Mouse (Mus musculus): ENCODE results near the gene Il4.

The Il4 gene

DNA sequence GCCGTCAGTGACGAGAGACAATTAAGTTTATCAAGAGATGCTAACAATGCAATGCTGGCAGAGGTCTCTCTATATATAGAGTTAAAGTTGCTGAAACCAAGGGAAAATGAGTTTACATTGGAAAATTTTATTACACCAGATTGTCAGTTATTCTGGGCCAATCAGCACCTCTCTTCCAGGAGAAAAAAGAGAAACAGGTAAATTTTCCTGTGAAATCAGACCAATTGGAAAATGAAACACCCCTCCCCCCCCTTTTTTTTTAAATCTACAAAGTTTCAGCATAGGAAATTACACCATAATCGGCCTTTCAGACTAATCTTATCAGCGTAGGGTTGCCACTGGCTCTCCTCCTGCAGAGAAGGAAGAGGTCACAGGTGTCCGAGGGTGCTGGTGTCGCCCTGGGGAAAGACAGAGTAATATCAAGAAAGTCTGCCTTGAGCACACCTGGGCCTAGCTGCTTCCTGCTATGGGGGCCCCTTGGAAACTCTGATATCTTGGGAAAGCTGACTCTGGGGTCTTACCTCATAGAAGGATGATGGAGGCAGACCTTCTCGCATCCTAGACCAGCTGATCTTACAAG is at the start of gene Il4:
TSS of gene Il4 (minus strand) at position 51 of the 580 bp plus-strand sequence.
- no peak for DNase-seq (ENCODE audit: extremely low spot score, low spot score)

DNA sequence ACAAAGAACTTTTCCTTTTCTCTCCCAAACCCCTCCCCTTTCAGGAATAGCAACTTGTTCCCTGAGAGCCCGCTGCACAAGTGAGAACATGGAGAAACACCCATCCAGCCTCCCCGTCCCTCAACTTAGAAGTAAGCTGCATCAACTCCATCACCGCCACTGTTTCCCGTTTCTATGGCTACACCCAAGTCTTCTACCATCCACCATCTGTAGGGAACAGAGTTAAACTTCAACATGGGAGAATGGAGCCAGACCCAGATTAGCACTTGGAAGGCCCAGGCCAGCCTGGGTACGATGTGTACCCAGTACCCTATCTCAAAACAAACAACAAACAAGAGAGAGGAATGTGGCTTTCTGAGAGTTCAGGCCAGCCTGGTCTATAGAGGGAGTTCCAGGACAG is 45.6 kb upstream of the Il4 start:
- no peak for DNase-seq (ENCODE audit: extremely low spot score, low spot score)

DNA sequence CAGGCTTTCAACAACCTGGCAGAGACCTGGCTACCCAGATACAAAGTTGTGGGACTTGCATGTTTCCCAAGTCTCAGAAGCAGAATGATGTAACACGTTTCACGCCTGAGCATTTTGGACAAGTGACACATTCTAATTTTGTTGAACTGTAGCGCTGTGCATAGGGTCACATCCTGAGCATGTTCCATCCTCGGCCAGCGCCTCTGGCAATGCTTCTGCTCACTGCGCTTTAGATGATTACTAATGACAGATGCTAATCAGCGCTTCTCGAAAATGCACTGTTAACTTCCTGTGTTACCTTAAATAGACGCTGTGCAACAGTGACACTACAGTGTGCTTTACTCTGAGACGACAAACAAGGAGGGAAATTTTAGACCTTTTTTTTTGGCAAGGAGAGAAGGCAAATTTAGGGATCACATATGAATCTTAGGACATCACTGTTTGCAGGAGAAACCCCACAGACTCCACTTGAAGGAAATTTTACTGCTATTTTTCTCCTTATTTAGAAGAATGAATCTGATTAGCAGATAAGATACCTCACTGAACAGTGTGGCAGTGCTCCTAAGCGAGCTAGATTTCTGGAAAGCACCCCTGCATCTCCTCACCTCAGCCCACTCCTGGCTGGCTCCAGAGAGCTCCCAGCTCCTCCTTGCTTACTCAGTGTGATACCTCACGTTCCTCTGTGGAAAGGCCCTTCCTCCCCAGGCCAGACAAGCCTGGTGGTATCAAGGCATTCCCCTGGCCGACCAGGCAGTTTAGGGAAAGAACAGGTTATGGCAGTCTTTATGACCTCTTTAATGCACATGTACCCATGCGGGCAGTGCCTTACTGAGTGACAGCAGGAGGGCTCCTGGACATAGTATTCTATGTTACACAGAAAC is 44.6 kb upstream of the Il4 start:
- DNase-seq (ENCODE audit: extremely low spot score, low spot score) = no peak

DNA sequence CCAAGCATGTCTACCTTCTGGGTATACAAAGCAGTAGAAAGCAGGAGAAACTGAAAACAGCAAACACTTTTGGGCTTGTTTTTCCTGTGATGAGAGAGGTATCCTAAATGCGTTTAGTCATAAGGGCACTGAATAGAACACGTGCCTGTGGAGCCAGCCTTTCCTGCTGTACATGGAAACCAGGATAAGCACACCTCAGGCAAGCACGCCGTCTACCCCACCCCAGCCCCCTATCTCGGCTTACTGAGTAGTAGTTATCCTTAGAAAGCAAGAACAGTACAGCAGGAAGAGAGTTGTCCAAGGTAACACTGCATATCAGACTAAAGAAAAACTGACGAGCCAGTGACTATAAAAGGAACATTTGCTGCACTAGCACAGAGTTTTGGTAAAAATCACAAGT is 39.4 kb upstream of the Il4 start:
- no peak for DNase-seq (ENCODE audit: extremely low spot score, low spot score)

DNA sequence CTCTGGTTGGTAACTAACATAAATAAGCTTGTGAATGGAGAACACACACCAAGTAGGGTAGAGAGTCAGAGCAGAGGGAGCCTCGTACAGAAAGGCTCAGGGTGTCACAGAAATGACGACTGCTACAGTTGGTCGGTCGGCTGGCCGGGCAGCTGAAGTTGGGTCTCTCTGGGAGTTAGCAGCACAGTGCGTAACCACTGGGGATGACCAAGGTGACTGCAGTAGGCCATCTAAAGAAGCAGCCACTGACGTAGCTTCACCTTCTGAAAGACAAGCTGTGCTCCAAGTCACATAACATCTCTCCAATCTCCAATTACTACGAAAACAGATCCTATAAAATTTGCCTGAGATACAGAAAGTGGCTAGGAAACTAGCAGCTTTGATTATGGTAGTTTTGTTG is 38.9 kb upstream of the Il4 start:
- DNase-seq (ENCODE audit: extremely low spot score, low spot score) = no peak

DNA sequence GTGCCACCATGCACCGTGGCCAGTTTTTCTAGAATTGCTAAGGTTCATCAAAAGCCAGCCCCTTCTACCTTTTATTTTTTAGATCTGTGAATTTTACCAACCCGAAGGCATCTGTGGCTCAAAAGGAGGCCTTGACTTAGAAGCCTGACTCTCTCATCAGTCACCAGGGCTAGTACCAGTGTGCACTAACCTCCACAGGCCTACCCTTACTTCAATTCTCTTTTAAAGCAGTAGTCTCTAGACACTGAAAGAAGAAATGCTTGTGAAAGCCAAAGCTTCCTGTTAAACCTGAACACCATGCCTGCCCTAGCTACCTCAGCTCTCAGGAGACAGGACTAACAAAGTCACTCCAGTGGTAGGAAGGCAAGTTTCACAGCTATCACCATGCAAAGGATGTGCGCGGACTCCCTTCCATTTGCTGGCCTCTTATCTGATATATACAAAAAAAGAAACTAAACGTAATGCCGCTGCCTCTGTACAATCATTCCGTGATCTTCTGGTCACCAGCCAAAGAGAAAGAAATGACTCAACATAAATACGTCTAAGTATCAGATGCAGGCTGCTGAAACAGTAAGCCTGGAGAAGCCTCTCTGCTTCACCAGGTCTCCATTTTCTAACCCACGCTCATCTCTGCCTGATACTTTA is 38.2 kb upstream of the Il4 start:
- DNase-seq (ENCODE audit: extremely low spot score, low spot score) = no peak

DNA sequence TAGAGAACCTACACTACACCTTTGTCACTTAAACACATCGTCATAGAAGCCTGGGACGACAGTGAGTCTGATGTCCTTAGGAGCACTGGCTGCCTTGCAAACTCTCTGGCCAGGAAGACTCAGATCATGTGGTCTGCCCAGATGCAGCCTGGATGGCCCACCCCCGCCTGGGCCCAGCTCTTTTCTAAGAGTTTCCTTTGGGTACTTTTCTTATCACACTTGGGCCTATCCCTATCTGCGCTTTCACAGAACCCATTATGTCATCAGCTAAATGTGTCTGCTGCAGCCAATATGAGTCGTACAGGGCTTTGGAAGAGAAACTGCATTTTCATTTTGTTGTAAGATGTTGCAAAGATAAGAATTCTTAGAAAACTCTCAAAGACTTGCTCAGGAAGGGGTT is 36.6 kb upstream of the Il4 start:
- DNase-seq (ENCODE audit: extremely low spot score, low spot score) = no peak

DNA sequence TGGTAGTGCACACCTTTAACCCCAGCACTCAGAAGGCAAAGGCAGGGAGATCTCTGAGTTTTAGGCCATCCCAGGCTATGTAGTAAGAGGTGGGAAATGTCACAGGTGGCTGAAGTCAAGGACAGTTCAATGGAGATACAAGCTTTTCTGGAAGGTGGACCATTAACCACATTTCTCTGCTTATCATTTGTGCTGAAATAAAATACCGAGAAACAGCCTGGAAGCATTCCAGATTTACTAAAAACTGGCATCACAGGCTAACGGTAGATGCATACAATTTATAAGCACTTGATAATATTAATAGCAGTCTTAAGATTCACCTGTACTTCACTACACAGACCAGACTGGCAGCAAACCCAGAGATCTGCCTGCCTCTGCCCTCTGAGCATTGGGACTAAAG is 34.0 kb upstream of the Il4 start:
- DNase-seq (ENCODE audit: extremely low spot score, low spot score) = no peak

DNA sequence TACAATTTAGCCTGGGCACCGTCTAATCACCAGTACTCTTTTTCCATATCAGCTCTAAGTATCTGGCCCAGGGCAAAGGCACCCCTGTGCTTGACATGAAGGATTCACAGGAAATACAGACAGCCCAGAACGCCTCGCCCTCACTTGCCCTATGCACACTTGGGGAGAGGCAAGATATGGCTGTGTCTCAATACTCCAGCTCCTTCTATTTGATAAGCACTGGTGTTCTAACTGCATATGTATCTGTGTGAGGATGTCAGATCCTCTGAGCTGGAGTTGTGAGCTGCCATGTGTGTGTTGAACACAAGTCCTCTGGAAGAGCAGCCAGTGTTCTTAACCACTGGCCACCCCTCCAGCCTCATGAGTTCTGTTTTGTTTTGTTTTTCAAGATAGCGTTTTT is 33.0 kb upstream of the Il4 start:
- DNase-seq (ENCODE audit: extremely low spot score, low spot score) = no peak

DNA sequence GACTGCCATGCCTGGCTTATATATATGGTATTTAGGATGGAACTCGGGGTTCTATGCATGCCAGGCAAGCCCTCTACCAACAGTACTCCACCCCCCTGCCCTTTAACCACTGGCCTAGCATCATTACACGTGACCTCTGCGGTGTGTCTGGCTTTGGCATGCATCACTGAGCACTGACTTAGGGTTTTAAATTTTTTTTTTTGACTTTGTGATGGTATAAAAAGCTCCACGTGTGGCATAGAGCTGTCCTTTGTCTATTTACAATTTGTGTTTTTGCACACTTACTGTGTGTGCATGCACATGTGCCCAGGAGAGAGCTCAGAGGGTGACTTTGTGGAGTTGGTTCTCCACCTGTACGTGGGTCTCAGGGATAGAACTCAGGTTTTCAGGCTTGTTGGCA is 25.5 kb upstream of the Il4 start:
- DNase-seq (ENCODE audit: extremely low spot score, low spot score) = no peak

DNA sequence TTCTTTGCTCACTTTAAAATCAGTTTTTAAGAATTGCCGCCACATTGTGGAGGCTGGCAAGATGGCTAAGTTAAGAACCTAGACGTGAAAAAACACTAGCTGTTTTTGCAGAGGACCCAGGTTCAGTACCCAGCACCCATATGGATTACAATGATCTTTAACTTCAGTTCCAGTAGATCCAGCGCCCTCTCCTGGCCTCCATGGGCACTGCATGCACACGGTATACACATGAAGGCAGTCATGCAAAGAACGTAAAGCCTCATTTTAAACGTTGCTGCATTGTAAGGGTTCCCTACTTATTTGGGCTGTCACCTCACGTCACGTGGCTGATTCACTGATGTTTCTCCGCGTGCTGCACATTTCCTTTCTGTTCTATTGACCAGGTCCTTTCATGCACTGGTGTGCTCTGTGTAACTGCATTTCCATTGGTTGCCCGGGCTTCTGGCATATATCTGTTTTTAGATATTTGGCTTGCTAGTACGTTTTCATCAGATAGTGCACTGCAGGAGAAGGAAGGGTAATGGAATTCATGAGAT is 24.3 kb upstream of the Il4 start:
- DNase-seq (ENCODE audit: extremely low spot score, low spot score) = no peak

DNA sequence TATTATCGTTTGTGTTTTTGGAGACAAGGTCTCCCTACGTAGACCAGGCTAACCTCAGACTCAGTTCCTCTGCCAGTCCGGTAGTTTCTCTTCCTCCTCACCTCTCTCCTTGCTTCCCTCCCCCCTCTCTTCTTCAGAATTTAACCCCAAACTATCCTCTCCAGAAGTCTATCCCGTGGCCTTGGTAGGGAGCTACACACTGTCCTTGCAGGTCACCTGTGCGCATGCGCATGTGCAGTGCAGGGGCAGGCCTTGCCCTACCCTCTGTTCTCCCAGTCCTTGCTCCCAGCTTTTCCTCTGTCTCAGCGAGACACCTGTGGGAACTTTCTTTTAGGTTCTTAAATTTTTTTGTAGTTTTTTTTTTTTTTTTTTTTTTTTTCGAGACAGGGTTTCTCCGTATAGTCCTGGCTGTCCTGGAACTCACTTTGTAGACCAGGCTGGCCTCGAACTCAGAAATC is 19.4 kb upstream of the Il4 start:
- no peak for DNase-seq (ENCODE audit: extremely low spot score, low spot score)

DNA sequence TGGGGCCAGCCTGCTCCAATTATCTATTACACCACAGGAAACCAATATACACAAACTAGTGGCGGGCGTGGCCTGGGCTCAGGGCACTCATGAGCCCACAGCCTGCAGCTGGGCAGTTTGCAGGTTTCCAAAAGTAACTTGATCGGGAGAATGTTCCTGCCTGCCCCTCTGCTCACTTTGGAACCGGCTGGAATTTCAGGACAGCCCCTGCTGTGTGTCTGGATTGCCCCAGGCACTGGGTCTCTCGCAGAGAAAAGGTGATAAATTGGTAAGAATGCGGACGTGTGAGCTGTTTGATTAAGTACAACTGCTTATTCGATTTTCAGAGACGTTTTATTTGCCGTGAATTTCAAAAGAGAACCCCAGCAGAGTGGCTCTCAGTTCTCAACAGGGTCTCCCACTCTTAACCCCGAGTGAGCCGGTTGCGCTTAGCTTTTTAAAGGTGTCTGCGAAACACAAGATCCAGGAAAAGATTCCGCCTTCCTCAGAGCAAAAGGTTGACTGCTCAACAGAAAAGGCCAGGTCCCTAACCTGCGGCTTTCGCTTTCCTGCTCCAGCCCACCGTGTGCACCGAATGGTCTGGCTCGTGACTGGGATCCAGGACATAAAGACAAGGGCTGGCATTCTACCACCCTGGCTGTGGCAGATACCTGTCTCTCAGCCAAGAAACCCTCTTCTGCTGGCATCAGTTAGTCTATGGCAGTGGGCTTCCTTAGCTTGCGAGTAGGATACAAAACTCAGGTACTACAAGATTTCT is 18.8 kb upstream of the Il4 start:
- peak; percentile 33 for DNase-seq (ENCODE audit: extremely low spot score, low spot score)

DNA sequence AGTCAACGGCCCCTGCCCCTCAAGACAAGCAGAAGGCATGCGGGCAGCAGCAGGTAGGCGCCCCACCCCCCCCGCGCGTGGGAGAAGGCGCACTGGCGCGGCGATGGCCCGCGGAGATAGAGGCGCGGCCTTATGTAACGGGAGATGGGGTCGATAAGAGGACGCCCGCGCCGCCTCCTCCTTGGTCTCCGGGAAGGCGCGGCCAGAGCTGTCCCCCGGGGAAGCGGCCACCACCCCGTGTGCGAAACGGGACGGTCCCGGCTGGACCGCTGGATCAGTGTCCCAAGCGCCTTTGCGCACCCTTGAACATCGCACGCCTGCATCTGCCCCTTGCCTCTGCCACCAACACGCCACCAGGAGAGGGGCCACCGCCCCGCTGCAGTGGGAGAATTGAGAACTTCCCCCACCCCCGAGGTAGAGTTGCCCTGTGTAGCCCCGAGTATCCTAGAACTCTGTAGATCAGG is 17.7 kb upstream of the Il4 start:
- DNase-seq (ENCODE audit: extremely low spot score, low spot score) = peak; percentile 36

DNA sequence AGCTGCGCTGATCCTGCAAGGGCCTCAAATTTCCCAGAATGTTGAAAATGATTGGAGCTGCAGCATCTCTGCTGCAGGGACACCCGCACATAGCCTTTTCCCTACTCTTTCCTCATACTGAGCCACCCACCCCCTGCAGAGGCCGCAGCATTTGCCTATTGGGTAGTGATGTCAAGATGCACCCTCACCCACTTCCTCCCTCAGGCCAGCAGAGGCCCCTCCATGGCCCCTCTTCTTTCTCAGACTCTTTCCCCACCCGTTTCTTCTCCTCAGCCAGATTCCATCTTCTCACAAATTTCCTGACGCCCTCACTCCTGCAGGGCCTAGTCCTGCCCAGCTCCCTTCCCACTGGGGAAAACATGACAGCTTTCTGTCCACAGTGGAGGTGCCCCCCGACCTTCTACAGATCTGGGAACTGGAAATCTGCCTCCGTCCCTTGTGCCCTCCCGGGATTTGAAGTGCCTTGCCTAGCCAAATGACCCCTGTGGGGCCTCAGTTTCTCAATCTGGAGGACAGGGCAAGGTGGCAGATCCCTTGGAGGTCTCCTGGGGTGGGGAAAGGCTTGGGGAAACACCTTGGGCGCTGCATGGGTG is 17.2 kb upstream of the Il4 start:
- no peak for DNase-seq (ENCODE audit: extremely low spot score, low spot score)

DNA sequence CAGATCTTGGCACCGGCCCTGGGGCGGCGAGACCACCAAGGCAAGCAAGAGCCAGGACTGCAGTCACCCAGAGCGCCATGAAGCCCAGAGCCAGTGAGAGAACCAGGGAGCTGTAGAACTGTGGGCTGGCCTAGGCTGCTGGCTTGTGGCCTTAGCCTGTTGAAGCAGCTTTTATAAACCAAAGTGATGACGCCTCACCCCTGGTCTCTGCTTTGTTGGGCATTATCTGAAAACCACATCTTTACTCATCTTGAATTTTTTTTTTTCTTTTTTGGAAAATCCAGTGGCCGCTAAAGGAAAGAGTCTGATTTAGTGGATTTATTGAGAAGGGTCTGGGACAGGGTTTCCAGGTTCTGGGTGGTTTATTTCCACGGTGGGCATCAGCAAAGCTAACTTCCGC is 16.1 kb upstream of the Il4 start, which contains the start of gene Il13:
TSS of gene Il13 (minus strand) at position 147 of the 400 bp plus-strand sequence.
- DNase-seq (ENCODE audit: extremely low spot score, low spot score) = no peak

DNA sequence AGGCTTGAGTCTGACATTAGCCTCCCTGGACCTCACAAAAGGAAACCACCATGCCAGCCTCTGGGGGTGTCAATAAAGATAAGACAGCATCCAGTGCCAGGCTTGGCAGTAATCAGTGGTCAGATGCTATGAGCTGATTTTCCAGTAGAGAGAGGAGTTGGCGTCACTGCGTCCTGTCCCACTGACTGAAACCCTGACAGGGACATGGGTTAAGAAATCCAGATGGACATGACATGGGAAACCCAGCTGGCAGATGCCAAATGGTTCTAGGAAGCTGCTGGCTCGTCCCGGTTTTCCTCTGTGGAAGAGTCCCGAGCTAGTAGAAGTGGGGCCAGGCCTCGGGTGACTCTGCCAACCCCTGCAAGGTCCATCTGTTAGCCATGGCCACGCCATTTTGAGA is 15.2 kb upstream of the Il4 start:
- DNase-seq (ENCODE audit: extremely low spot score, low spot score) = no peak

DNA sequence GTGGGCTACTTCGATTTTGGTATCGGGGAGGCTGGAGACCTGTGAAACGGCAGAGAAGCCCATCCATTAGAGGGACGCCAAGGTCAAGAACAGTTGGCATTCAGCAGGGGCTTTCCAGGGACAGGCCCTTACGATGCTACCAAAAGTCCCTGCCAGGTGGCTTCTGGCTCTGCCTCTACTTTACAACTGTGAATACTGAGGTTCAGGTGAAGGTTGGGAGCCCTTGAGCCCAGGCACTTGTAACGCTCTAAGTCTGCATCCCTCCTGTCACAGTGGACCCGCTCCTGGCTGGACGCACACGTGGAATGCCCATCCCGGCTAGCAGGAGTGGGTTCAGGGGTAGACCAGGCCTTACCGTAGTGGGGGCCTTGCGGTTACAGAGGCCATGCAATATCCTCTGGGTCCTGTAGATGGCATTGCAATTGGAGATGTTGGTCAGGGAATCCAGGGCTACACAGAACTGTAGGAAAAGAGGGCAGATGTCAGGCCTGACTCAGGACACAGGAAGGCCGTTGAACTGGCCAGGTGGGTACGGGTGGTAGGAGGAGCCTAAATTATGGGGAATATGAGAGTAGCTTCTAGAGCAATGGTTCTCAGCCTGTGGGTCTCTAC is 13.8 kb upstream of the Il4 start:
- DNase-seq (ENCODE audit: extremely low spot score, low spot score) = no peak

DNA sequence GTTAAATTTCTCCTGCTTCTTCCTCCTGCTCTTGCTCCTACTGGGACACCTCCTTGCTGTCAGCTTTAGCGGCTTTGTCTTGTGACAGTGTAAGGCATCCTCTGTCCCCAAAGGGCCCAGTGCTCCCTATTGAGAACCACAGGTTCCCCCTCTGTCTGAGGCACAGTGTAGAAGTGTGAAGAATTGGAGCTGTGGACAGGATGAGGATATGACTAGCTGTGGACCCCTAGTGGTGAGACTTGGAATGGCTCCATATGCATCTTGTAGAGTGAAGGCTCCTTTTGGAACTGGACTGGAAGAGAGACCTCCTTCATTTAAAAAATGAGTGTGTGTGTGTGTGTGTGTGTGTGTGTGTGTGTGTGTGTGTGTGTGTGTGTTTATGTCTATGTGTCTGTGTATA is 9.4 kb upstream of the Il4 start:
- peak; percentile 78 for DNase-seq (ENCODE audit: extremely low spot score, low spot score)

DNA sequence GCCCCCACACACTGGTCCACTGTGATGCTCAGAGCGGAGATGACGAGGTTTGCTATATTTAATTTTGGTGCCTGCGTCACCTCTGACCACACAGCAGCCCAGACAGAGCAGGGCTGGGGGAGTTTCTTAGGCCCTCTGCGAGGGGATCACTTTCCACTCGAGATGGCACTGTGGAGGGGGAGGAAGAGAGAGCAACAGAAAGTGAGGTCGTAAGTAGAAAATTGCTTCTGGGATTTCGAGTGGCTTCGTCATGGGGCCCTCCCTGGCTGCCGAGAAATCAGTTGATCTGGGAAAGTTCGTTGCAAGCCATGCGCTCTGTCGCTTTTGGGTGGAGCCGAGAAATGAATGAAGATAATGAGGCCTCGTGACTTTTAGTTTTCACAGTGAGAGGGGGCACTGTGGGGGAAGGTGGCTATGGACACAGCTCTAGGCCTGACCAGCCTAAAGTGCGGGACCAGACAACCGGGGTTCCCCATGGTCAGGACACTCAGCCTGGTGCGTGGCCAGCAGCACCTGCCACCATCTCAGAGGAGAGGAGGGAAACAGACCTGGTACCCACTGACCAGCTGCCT is 8.4 kb upstream of the Il4 start:
- no peak for DNase-seq (ENCODE audit: extremely low spot score, low spot score)

Measured in neural tube, embryonic 10.5 days (tissue).